Mouse (Mus musculus) CH12.LX (cell line): ENCODE measurements around the gene U2af1l4. TPM values are rescaled to one million over a fixed set of nuclear protein-coding genes. Genes with fewer than 3 reads are reported as not detected.

Source experiments
- DNase-seq: peaks from one replicate; pipeline ENCODE4 v3.0.0-alpha.2; 2013; ENCODE audit errors: extremely low read depth
- H3K27ac ChIP-seq: 2 replicates; pipeline ENCODE4 v1.5.1; 2012; ENCODE audit warnings: low read depth, mild to moderate bottlenecking, control low read depth, moderate library complexity; ENCODE audit not compliant: insufficient read depth
- H3K27me3 ChIP-seq: replicated peaks from 2 replicates; pipeline ENCODE3; 2012; ENCODE audit warnings: inconsistent platforms
- H3K36me3 ChIP-seq, 2 experiments: replicated peaks in 1 of 2; 2 replicates each; pipeline versions ENCODE3 to v1.6.1; 2012; ENCODE audit warnings: inconsistent platforms in 1 of 2, low read length in 1 of 2, mild to moderate bottlenecking in 1 of 2, mixed read lengths in 1 of 2, moderate library complexity in 1 of 2; ENCODE audit not compliant: control insufficient read depth in 1 of 2, insufficient read depth in 1 of 2
- H3K4me1 ChIP-seq, 2 experiments: 2 replicates each; pipeline ENCODE4 v1.6.1; 2012; ENCODE audit warnings: inconsistent platforms in 1 of 2, moderate library complexity in 1 of 2; ENCODE audit not compliant: insufficient read depth in 2 of 2, control insufficient read depth in 1 of 2
- H3K4me2 ChIP-seq: 2 replicates; pipeline ENCODE4 v1.6.1; 2012; ENCODE audit warnings: low read depth, mild to moderate bottlenecking, control low read depth; ENCODE audit not compliant: poor library complexity, insufficient read depth, severe bottlenecking
- H3K4me3 ChIP-seq, 3 experiments: fragments of 150-350 bp in 1 of 3; sonication (generic) in 1 of 3; replicated peaks in 1 of 3; 2 replicates each; pipeline versions ENCODE3 to v1.5.1; 2011 to 2012; ENCODE audit warnings: low read depth in 2 of 3, low read length in 2 of 3, mild to moderate bottlenecking in 2 of 3, moderate library complexity in 2 of 3, control low read depth in 1 of 3, improper control_type of control experiment in 1 of 3, inconsistent platforms in 1 of 3, mixed read lengths in 1 of 3; ENCODE audit not compliant: poor library complexity in 1 of 3
- H3K79me2 ChIP-seq: replicated peaks from 2 replicates; pipeline ENCODE4 v1.6.1; 2012; ENCODE audit warnings: mild to moderate bottlenecking, moderate library complexity; ENCODE audit not compliant: control insufficient read depth, poor library complexity, insufficient read depth, severe bottlenecking; ENCODE audit errors: extremely low read depth
- H3K9ac ChIP-seq: 2 replicates; pipeline ENCODE4 v1.6.1; 2012; ENCODE audit warnings: low read depth, mild to moderate bottlenecking, control low read depth, moderate library complexity; ENCODE audit not compliant: insufficient read depth
- H3K9me3 ChIP-seq: replicated peaks from 2 replicates; pipeline ENCODE3; 2012; ENCODE audit warnings: low read length, inconsistent platforms, mixed read lengths
- BHLHE40 ChIP-seq: IDR thresholded peaks from 2 replicates; pipeline ENCODE4 v1.6.1; 2011; ENCODE audit warnings: mild to moderate bottlenecking, low read depth, low read length, improper control_type of control experiment
- CHD1 ChIP-seq: IDR thresholded peaks from 2 replicates; pipeline ENCODE4 v1.6.1; 2012; ENCODE audit warnings: low read depth, low read length, improper control_type of control experiment, inconsistent platforms
- CHD2 ChIP-seq: IDR thresholded peaks from 2 replicates; pipeline ENCODE4 v1.6.1; 2011; ENCODE audit warnings: low read length, improper control_type of control experiment
- CTCF ChIP-seq, 2 experiments: IDR thresholded peaks in 1 of 2; conservative IDR thresholded peaks in 1 of 2; 2 replicates each; pipeline ENCODE4 v1.5.1; 2011 to 2012; ENCODE audit warnings: low read depth in 2 of 2, low read length in 2 of 2, improper control_type of control experiment in 1 of 2, inconsistent platforms in 1 of 2, mild to moderate bottlenecking in 1 of 2, moderate library complexity in 1 of 2
- ELF1 ChIP-seq: IDR thresholded peaks from 2 replicates; pipeline ENCODE4 v1.6.1; 2014; ENCODE audit warnings: low read depth, mild to moderate bottlenecking, inconsistent platforms, low read length, improper control_type of control experiment
- EP300 ChIP-seq: IDR thresholded peaks from 2 replicates; pipeline ENCODE4 v1.6.1; 2011; ENCODE audit warnings: low read length, improper control_type of control experiment
- HCFC1 ChIP-seq: IDR thresholded peaks from 2 replicates; pipeline ENCODE4 v1.6.1; 2012; ENCODE audit warnings: low read depth, mild to moderate bottlenecking, inconsistent platforms, low read length, improper control_type of control experiment
- IRF4 ChIP-seq: IDR thresholded peaks from 2 replicates; pipeline ENCODE4 v1.6.1; 2014; ENCODE audit warnings: low read depth, mild to moderate bottlenecking, inconsistent platforms, low read length, improper control_type of control experiment
- KAT2A ChIP-seq: IDR thresholded peaks from 2 replicates; pipeline ENCODE4 v1.6.1; 2012; ENCODE audit warnings: low read length, improper control_type of control experiment, inconsistent platforms; ENCODE audit not compliant: insufficient replicate concordance
- MAX ChIP-seq: IDR thresholded peaks from 2 replicates; pipeline ENCODE4 v1.6.1; 2011; ENCODE audit warnings: low read length, improper control_type of control experiment
- MAZ ChIP-seq: IDR thresholded peaks from 2 replicates; pipeline ENCODE4 v1.6.1; 2012; ENCODE audit warnings: low read depth, mild to moderate bottlenecking, inconsistent platforms, low read length, improper control_type of control experiment, moderate library complexity
- MEF2A ChIP-seq: IDR thresholded peaks from 2 replicates; pipeline ENCODE4 v1.6.1; 2014; ENCODE audit warnings: low read depth, mild to moderate bottlenecking, inconsistent platforms, low read length, improper control_type of control experiment, borderline replicate concordance
- MYC ChIP-seq: IDR thresholded peaks from 2 replicates; pipeline ENCODE4 v1.6.1; 2011; ENCODE audit warnings: low read depth, mild to moderate bottlenecking, improper control_type of control experiment, low read length
- NRF1 ChIP-seq: IDR thresholded peaks from 2 replicates; pipeline ENCODE4 v1.6.1; 2014; ENCODE audit warnings: low read depth, mild to moderate bottlenecking, inconsistent platforms, low read length, improper control_type of control experiment, moderate library complexity
- POLR2A ChIP-seq: IDR thresholded peaks from 2 replicates; pipeline ENCODE4 v1.6.1; 2011; ENCODE audit warnings: low read depth, mild to moderate bottlenecking, improper control_type of control experiment, low read length
- POLR2AphosphoS2 ChIP-seq: IDR thresholded peaks from 2 replicates; pipeline ENCODE4 v1.6.1; 2011; ENCODE audit warnings: low read depth, low read length, improper control_type of control experiment
- RCOR1 ChIP-seq: conservative IDR thresholded peaks from 2 replicates; pipeline ENCODE4 v1.6.1; 2012; ENCODE audit warnings: low read depth, mild to moderate bottlenecking, inconsistent platforms, low read length, improper control_type of control experiment
- SIN3A ChIP-seq: IDR thresholded peaks from 2 replicates; pipeline ENCODE4 v1.6.1; 2012; ENCODE audit warnings: low read length, improper control_type of control experiment, inconsistent platforms
- SMC3 ChIP-seq: IDR thresholded peaks from 2 replicates; pipeline ENCODE4 v1.6.1; 2011; ENCODE audit warnings: low read depth, low read length, improper control_type of control experiment
- TBP ChIP-seq: conservative IDR thresholded peaks from 2 replicates; pipeline ENCODE4 v1.6.1; 2011; ENCODE audit warnings: low read depth, low read length, improper control_type of control experiment
- TCF12 ChIP-seq: IDR thresholded peaks from 2 replicates; pipeline ENCODE4 v1.6.1; 2014; ENCODE audit warnings: low read depth, mild to moderate bottlenecking, inconsistent platforms, low read length, improper control_type of control experiment
- USF1 ChIP-seq: IDR thresholded peaks from 2 replicates; pipeline ENCODE4 v1.6.1; 2014; ENCODE audit warnings: low read depth, mild to moderate bottlenecking, inconsistent platforms, low read length, improper control_type of control experiment
- USF2 ChIP-seq: conservative IDR thresholded peaks from 2 replicates; pipeline ENCODE4 v1.6.1; 2011; ENCODE audit warnings: low read depth, low read length, improper control_type of control experiment
- ZC3H11A ChIP-seq: IDR thresholded peaks from 2 replicates; pipeline ENCODE4 v1.6.1; 2012; ENCODE audit warnings: low read depth, mild to moderate bottlenecking, inconsistent platforms, low read length, improper control_type of control experiment
- ZKSCAN1 ChIP-seq: IDR thresholded peaks from 2 replicates; pipeline ENCODE4 v1.6.1; 2012; ENCODE audit warnings: low read depth, inconsistent platforms, low read length, improper control_type of control experiment, borderline replicate concordance
- dilution Hi-C: fragments of 300-500 bp; cut with MboI; formaldehyde crosslinking; loops from 2 replicates; pipeline ENCODE4 v1.14.3; 2020; ENCODE audit warnings: low sequenced_read_pairs; ENCODE audit not compliant: extremely low pct_unique_long_range_greater_than_20kb, extremely low pct_ligation_motif_present
- in situ Hi-C: fragments of 300-500 bp; cut with MboI; formaldehyde crosslinking; loops from 3 replicates; pipeline ENCODE4 v1.14.3; 2019; ENCODE audit warnings: low sequenced_read_pairs, low pct_ligation_motif_present, low pct_unique_long_range_greater_than_20kb, mixed read lengths
- polyA plus RNA-seq: library from polyadenylated mRNA; unstranded; fragments of >175 nt; gene quantifications from 2 replicates; pipeline ENCODE4 v1.2.1, GENCODE M21; 2012; ENCODE audit warnings: low read depth; ENCODE audit not compliant: insufficient read length
- total RNA-seq, 2 experiments: library from RNA; depleted of rRNA; stranded (reverse); fragments of 300-350 nt in 1 of 2; fragments of >200 nt in 1 of 2; gene quantifications; 2 replicates each; pipeline ENCODE4 v1.2.3; 2012 to 2014

U2af1l4 gene
- total and polyA plus RNA-seq, 3 experiments, result 51.5 to 60.8 (median 56.7) TPM

- Histone ChIP-seq H3K36me3 (peaks cover 0 to 24% of the 10 kb centered on the region in 2 experiments), H3K9me3 (peaks cover 3% of the 10 kb centered on the region), H3K9ac (no peak overlapping the region), H3K27ac (no peak overlapping the region), H3K79me2 (peaks cover 3% of the 10 kb centered on the region), H3K4me2 (no peak overlapping the region), H3K27me3 (no peaks in the 10 kb centered on the region), H3K4me1 (peaks cover 15 to 21% of the 10 kb centered on the region in 2 experiments), H3K4me3 (no peak overlapping the region)
- in situ Hi-C loops (no loop called here), dilution Hi-C loops (no loop called here)
- DNase-seq, result no peak
- TF ChIP-seq MEF2A, result no peak
- TF ChIP-seq MAX, result no peak
Observed at GRCm38 (mm10) chr7:30602583-30602982, 39.5 kb downstream of the U2af1l4 start.

GRCm38 (mm10) chr7:30604424-30604823, 41.3 kb downstream of the U2af1l4 start:
- Histone ChIP-seq H3K4me1 (peaks cover 23 to 29% of the 10 kb centered on the region in 2 experiments), H3K79me2 (peaks cover 3% of the 10 kb centered on the region), H3K4me3 (peak overlapping the region in 2 of 3 experiments; percentile 23 to 60), H3K36me3 (peaks cover 0 to 27% of the 10 kb centered on the region in 2 experiments), H3K27ac (peak overlapping the region; percentile 64), H3K4me2 (peak overlapping the region; percentile 52), H3K9ac (peak overlapping the region; percentile 51), H3K27me3 (no peaks in the 10 kb centered on the region), H3K9me3 (peaks cover 3% of the 10 kb centered on the region)
- no peak for DNase-seq
- TF ChIP-seq TBP, result no peak
- TF ChIP-seq SIN3A, result peak; percentile 35
- TF ChIP-seq USF1, result peak; percentile 61
- peak; percentile 81 for TF ChIP-seq BHLHE40
- TF ChIP-seq IRF4, result peak; percentile 9; the same call in 1 of the 2 replicates
- peak; percentile 28; the same call in 1 of the 2 replicates for TF ChIP-seq POLR2A
- TF ChIP-seq MYC, result no peak; the same call in 1 of the 2 replicates
- no peak for TF ChIP-seq ELF1
- no peak for TF ChIP-seq NRF1
- TF ChIP-seq RCOR1, result no peak
- TF ChIP-seq USF2, result 0 out of 2 replicates have a peak, but pooled peaks have one; percentile 10
- dilution Hi-C loops (no loop called here), in situ Hi-C loops (no loop called here)

DNA sequence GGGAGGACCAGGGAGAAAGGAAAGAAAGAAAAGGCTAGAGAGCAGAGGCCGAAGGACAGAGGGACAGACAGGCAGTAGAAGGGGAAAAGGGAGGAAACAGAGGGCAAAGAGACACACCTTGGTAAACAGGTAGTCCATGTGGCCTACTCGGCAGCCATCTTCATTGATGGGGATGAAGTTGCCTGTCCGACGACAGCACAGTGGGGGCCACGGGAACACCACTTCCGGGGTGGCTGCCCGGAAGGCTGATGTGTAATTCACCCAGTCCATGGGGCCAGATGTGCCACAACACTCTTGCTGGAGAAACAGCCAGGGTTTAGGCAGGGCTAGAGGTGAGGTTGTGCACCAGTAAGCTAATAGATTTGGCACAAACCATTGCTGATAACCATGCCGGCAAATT, 41.8 kb downstream of the U2af1l4 start:
- H3K9me3 ChIP-seq, result peaks cover 3% of the 10 kb centered on the region
- H3K27ac ChIP-seq, result peak overlapping the region; percentile 64
- dilution Hi-C loops, result no loop called here
- H3K9ac ChIP-seq, result peak overlapping the region; percentile 51
- H3K4me3 ChIP-seq, result peak overlapping the region in 2 of 3 experiments; percentile 23 to 60
- peaks cover 0 to 31% of the 10 kb centered on the region in 2 experiments for H3K36me3 ChIP-seq
- H3K27me3 ChIP-seq, result no peaks in the 10 kb centered on the region
- peaks cover 23 to 29% of the 10 kb centered on the region in 2 experiments for H3K4me1 ChIP-seq
- peaks cover 3% of the 10 kb centered on the region for H3K79me2 ChIP-seq
- peak overlapping the region; percentile 52 for H3K4me2 ChIP-seq
- in situ Hi-C loops, result loop anchor here (5.0 kb wide), 1 partner anchor 48 kb away; the partner anchor contains the start of gene Lin37
- no peak for DNase-seq
- TF ChIP-seq IRF4, result no peak
- no peak for TF ChIP-seq EP300
- TF ChIP-seq BHLHE40, result no peak
- 0 out of 2 replicates have a peak, but pooled peaks have one; percentile 26 for TF ChIP-seq NRF1
- TF ChIP-seq POLR2AphosphoS2, result no peak
- no peak for TF ChIP-seq CTCF (conservative IDR thresholded peaks at IDR 0.05 in 1 of 2, IDR thresholded peaks at IDR 0.05 in 1 of 2; ENCODE audit: low read depth in 2 of 2, low read length in 2 of 2)
- TF ChIP-seq TCF12, result peak; percentile 58
- peak; percentile 66 for TF ChIP-seq MYC
- TF ChIP-seq HCFC1, result peak; percentile 26; the same call in 1 of the 2 replicates
- no peak for TF ChIP-seq SMC3
- no peak; the same call in 1 of the 2 replicates for TF ChIP-seq USF1
- no peak for TF ChIP-seq CHD2
- peak; percentile 69; the same call in 1 of the 2 replicates for TF ChIP-seq MAZ
- no peak for TF ChIP-seq CHD1
- TF ChIP-seq SIN3A, result no peak
- peak; percentile 40; the same call in 1 of the 2 replicates for TF ChIP-seq POLR2A
- TF ChIP-seq MEF2A, result no peak
- TF ChIP-seq KAT2A, result no peak
- TF ChIP-seq ELF1, result peak; percentile 90
- TF ChIP-seq ZKSCAN1, result no peak
- no peak for TF ChIP-seq ZC3H11A
